Mouse (Mus musculus) neural tube, embryonic 13.5 days (tissue): Measurements from ENCODE around the gene Gm17349. TPM values are rescaled to one million over a fixed set of nuclear protein-coding genes. Genes with fewer than 3 reads are reported as not detected.
"Not testable (repeated sequence)": the region's sequence is repeated elsewhere in the genome, so short reads cannot be mapped to it uniquely, and the experiment has no call there.

Experiments used
- ATAC-seq: fragments of 200-750 bp; cut with Nextera tagmentation; 2 replicates; pipeline ENCODE4 v1.8.0; 2017; ENCODE audit warnings: low read depth, mild to moderate bottlenecking, moderate TSS enrichment, moderate library complexity
- H3K27ac ChIP-seq: fragments of 300-500 bp; sonication (generic); replicated peaks from 2 replicates; pipeline ENCODE4 v1.5.1; 2015; ENCODE audit warnings: moderate library complexity, mild to moderate bottlenecking, inconsistent platforms
- H3K27me3 ChIP-seq: fragments of 300-500 bp; sonication (generic); 2 replicates; pipeline ENCODE4 v1.6.1; 2015; ENCODE audit warnings: mild to moderate bottlenecking, inconsistent platforms
- H3K36me3 ChIP-seq: fragments of 300-500 bp; sonication (generic); 2 replicates; pipeline ENCODE4 v1.6.1; 2015; ENCODE audit warnings: mild to moderate bottlenecking, inconsistent platforms
- H3K4me1 ChIP-seq: fragments of 300-500 bp; sonication (generic); replicated peaks from 2 replicates; pipeline ENCODE4 v1.6.1; 2015; ENCODE audit warnings: inconsistent platforms
- H3K4me2 ChIP-seq: fragments of 300-500 bp; sonication (generic); 2 replicates; pipeline ENCODE4 v1.6.1; 2015; ENCODE audit warnings: inconsistent platforms, mild to moderate bottlenecking, moderate library complexity
- H3K4me3 ChIP-seq: fragments of 300-500 bp; sonication (generic); 2 replicates; pipeline ENCODE4 v1.5.1; 2015; ENCODE audit warnings: mild to moderate bottlenecking, inconsistent platforms
- H3K9ac ChIP-seq: fragments of 300-500 bp; sonication (generic); 2 replicates; pipeline ENCODE4 v1.6.1; 2015; ENCODE audit warnings: moderate library complexity, mild to moderate bottlenecking, inconsistent platforms
- H3K9me3 ChIP-seq: fragments of 300-500 bp; sonication (generic); 2 replicates; pipeline ENCODE4 v1.6.1; 2016; ENCODE audit warnings: inconsistent platforms
- WGBS: fragments of 180-500 bp; shearing (Covaris S2); methylation state at CpG from one replicate; pipeline ENCODE4 v1.1.7; 2015; 5-methylcytosine and 5-hydroxymethylcytosine counted together
- polyA plus RNA-seq: library from polyadenylated mRNA; unstranded; fragments of >200 nt; fragmentation: Nextera tagmentation; extraction: Ambion mirVana; gene quantifications from 2 replicates; pipeline ENCODE4 v1.2.1, GENCODE M21; 2015

The Gm17349 gene
- polyA plus RNA-seq, result not detected in 2 replicates

- no peak for ATAC-seq
- no peaks in the 10 kb centered on the region for H3K9me3 ChIP-seq
- H3K4me1 ChIP-seq, result peaks cover 40% of the 10 kb centered on the region
- H3K4me2 ChIP-seq, result peak within 1 kb of the TSS; percentile 99
- peak within 1 kb of the TSS; percentile 97 for H3K9ac ChIP-seq
- peaks cover 67% of the 10 kb centered on the region for H3K36me3 ChIP-seq
- H3K4me3 ChIP-seq, result peak within 1 kb of the TSS; percentile 78
- H3K27me3 ChIP-seq, result no peaks in the 10 kb centered on the region
- 61% methylated on average over 11 of the region's 11 CpGs for WGBS
- H3K27ac ChIP-seq, result peak within 1 kb of the TSS; percentile 99
Observed at GRCm38 (mm10) chr15:99705440-99706048, at the start of gene Gm17349. Gm17349 (minus strand) TSS chr15:99705490.

- no peak overlapping the region for H3K4me2 ChIP-seq
- ATAC-seq, result no peak
- H3K4me3 ChIP-seq, result no peak overlapping the region
- no peaks in the 10 kb centered on the region for H3K9me3 ChIP-seq
- no peak overlapping the region for H3K9ac ChIP-seq
- peaks cover 13% of the 10 kb centered on the region for H3K4me1 ChIP-seq
- peaks cover 10% of the 10 kb centered on the region for H3K36me3 ChIP-seq
- H3K27ac ChIP-seq, result no peak overlapping the region
- H3K27me3 ChIP-seq, result no peaks in the 10 kb centered on the region
- WGBS, result 73% methylated on average over 3 of the region's 3 CpGs
Observed at GRCm38 (mm10) chr15:99754204-99754603, 48.9 kb upstream of the Gm17349 start.

- Histone ChIP-seq H3K36me3 (peaks cover 92% of the 10 kb centered on the region), H3K4me1 (no peaks in the 10 kb centered on the region), H3K4me3 (no peak overlapping the region), H3K4me2 (no peak overlapping the region), H3K27me3 (no peaks in the 10 kb centered on the region), H3K9ac (no peak overlapping the region), H3K27ac (no peak overlapping the region), H3K9me3 (no peaks in the 10 kb centered on the region)
- 96% methylated on average over 4 of the region's 4 CpGs for WGBS
- no peak for ATAC-seq
Observed at GRCm38 (mm10) chr15:99740229-99740628, 34.9 kb upstream of the Gm17349 start.

- no peak for ATAC-seq
- Histone ChIP-seq H3K27me3 (no peaks in the 10 kb centered on the region), H3K4me3 (no peak overlapping the region), H3K9ac (no peak overlapping the region), H3K4me1 (no peaks in the 10 kb centered on the region), H3K9me3 (no peaks in the 10 kb centered on the region), H3K36me3 (peaks cover 89% of the 10 kb centered on the region), H3K27ac (no peak overlapping the region), H3K4me2 (no peak overlapping the region)
- 91% methylated on average over 11 of the region's 11 CpGs for WGBS
Observed at GRCm38 (mm10) chr15:99736675-99737074, 31.4 kb upstream of the Gm17349 start.

GRCm38 (mm10) chr15:99735631-99736030 is 30.3 kb upstream of the Gm17349 start:
- H3K4me2 ChIP-seq, result no peak overlapping the region
- ATAC-seq, result no peak
- peaks cover 84% of the 10 kb centered on the region for H3K36me3 ChIP-seq
- no peaks in the 10 kb centered on the region for H3K4me1 ChIP-seq
- no peaks in the 10 kb centered on the region for H3K9me3 ChIP-seq
- H3K4me3 ChIP-seq, result no peak overlapping the region
- 88% methylated on average over 2 of the region's 2 CpGs for WGBS
- no peaks in the 10 kb centered on the region for H3K27me3 ChIP-seq
- no peak overlapping the region for H3K27ac ChIP-seq
- no peak overlapping the region for H3K9ac ChIP-seq

- H3K9ac ChIP-seq, result no peak overlapping the region
- H3K4me1 ChIP-seq, result no peaks in the 10 kb centered on the region
- H3K27me3 ChIP-seq, result no peaks in the 10 kb centered on the region
- H3K36me3 ChIP-seq, result peaks cover 80% of the 10 kb centered on the region
- 93% methylated on average over 5 of the region's 5 CpGs for WGBS
- H3K4me3 ChIP-seq, result no peak overlapping the region
- no peaks in the 10 kb centered on the region for H3K9me3 ChIP-seq
- H3K4me2 ChIP-seq, result no peak overlapping the region
- no peak overlapping the region for H3K27ac ChIP-seq
- ATAC-seq, result no peak
Observed at GRCm38 (mm10) chr15:99733186-99733585, 27.9 kb upstream of the Gm17349 start.

GRCm38 (mm10) chr15:99731678-99732077 is 26.4 kb upstream of the Gm17349 start:
- Histone ChIP-seq H3K9ac (no peak overlapping the region), H3K4me2 (no peak overlapping the region), H3K27ac (no peak overlapping the region), H3K9me3 (no peaks in the 10 kb centered on the region), H3K27me3 (no peaks in the 10 kb centered on the region), H3K4me3 (no peak overlapping the region), H3K36me3 (peaks cover 75% of the 10 kb centered on the region), H3K4me1 (peaks cover 8% of the 10 kb centered on the region)
- ATAC-seq, result no peak
- WGBS, result 94% methylated on average over 3 of the region's 3 CpGs

GRCm38 (mm10) chr15:99731167-99731566 is 25.9 kb upstream of the Gm17349 start:
- H3K9ac ChIP-seq, result no peak overlapping the region
- H3K27me3 ChIP-seq, result no peaks in the 10 kb centered on the region
- WGBS, result 97% methylated on average over 2 of the region's 2 CpGs
- H3K4me1 ChIP-seq, result peaks cover 14% of the 10 kb centered on the region
- H3K4me2 ChIP-seq, result no peak overlapping the region
- no peak for ATAC-seq
- peaks cover 69% of the 10 kb centered on the region for H3K36me3 ChIP-seq
- H3K4me3 ChIP-seq, result no peak overlapping the region
- H3K27ac ChIP-seq, result no peak overlapping the region
- no peaks in the 10 kb centered on the region for H3K9me3 ChIP-seq

- 87% methylated on average over 4 of the region's 4 CpGs for WGBS
- Histone ChIP-seq H3K27ac (no peak overlapping the region), H3K4me2 (no peak overlapping the region), H3K9me3 (no peaks in the 10 kb centered on the region), H3K27me3 (no peaks in the 10 kb centered on the region), H3K9ac (no peak overlapping the region), H3K4me3 (no peak overlapping the region), H3K36me3 (peaks cover 52% of the 10 kb centered on the region), H3K4me1 (peaks cover 24% of the 10 kb centered on the region)
- no peak for ATAC-seq
Observed at GRCm38 (mm10) chr15:99729056-99729783, 23.9 kb upstream of the Gm17349 start.

GRCm38 (mm10) chr15:99728211-99728610 is 22.9 kb upstream of the Gm17349 start:
- Histone ChIP-seq H3K27me3 (no peaks in the 10 kb centered on the region), H3K9me3 (no peaks in the 10 kb centered on the region)

GRCm38 (mm10) chr15:99727525-99727924 is 22.2 kb upstream of the Gm17349 start:
- Histone ChIP-seq H3K9me3 (no peaks in the 10 kb centered on the region), H3K4me1 (peaks cover 39% of the 10 kb centered on the region), H3K9ac (no peak overlapping the region), H3K4me3 (no peak overlapping the region), H3K27ac (no peak overlapping the region), H3K36me3 (peaks cover 50% of the 10 kb centered on the region), H3K27me3 (no peaks in the 10 kb centered on the region), H3K4me2 (no peak overlapping the region)
- ATAC-seq, result no peak
- WGBS, result 96% methylated on average over 12 of the region's 12 CpGs

More at GRCm38 (mm10) chr15:99728211-99728610, 22.9 kb upstream of the Gm17349 start:
- H3K4me2 ChIP-seq, result no peak overlapping the region
- no peak for ATAC-seq
- peaks cover 34% of the 10 kb centered on the region for H3K4me1 ChIP-seq
- H3K36me3 ChIP-seq, result peaks cover 48% of the 10 kb centered on the region
- no peak overlapping the region for H3K4me3 ChIP-seq
- H3K9ac ChIP-seq, result no peak overlapping the region
- WGBS, result 93% methylated on average over 5 of the region's 5 CpGs
- no peak overlapping the region for H3K27ac ChIP-seq

- H3K27ac ChIP-seq, ATAC-seq, H3K9me3 ChIP-seq, H3K27me3 ChIP-seq, H3K9ac ChIP-seq, H3K4me3 ChIP-seq: not testable (repeated sequence)
- peaks cover 39% of the 10 kb centered on the region for H3K4me1 ChIP-seq
- 94% methylated on average over 4 of the region's 5 CpGs for WGBS
- H3K36me3 ChIP-seq, result peaks cover 55% of the 10 kb centered on the region
- peak overlapping the region; percentile 86 for H3K4me2 ChIP-seq
Observed at GRCm38 (mm10) chr15:99727039-99727438, 21.7 kb upstream of the Gm17349 start.
